ENCODE assay signal across 16 mouse cellular contexts in the genomic region with DNA sequence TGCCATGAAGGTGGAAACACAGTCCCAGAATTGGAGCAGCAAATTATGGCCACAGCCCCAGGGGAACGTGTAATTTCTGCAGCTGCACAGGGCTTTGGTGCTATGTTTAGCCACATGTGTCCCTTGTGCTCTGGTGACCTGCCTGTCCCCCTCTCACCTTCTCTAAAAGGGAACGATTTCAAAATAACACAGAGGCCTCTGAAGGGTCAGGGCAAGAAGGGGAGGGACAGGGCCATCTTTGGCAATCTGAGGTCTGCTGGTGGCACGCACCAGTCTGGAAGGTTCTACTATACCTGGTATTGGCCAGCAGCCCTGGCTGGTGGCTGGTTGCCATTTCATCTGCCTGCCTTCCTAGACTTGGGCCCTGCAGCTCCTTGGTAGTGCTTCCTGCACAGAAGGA.
DNase-seq lines count a peak whose midpoint lies in the region; ATAC-seq lines count a peak whose summit lies in the region.
"Had no signal": no experiment of that assay in that cellular context is flagged by ENCODE, and none has a peak within 500 bp of the region (broad histone marks: within the 10 kb centered on the region; RNA-seq: fewer than 3 reads in every experiment).

No protein-coding gene starts in this region.

- H3K4me2 ChIP-seq in heart, embryonic 16.5 days (ENCODE audit: low read depth, low read length): no peak overlapping the region
- H3K4me2 ChIP-seq: embryonic facial prominence, embryonic 12.5 days; limb, embryonic 15.5 days had no signal

- peaks cover 19% of the 10 kb centered on the region for H3K4me1 ChIP-seq in heart, embryonic 16.5 days (ENCODE audit: control insufficient read depth, insufficient read depth, low read length)

- H3K36me3 ChIP-seq in heart, embryonic 16.5 days (ENCODE audit: control insufficient read depth, insufficient read depth): peaks cover 8% of the 10 kb centered on the region; the same call in 1 of the 2 replicates
- H3K36me3 ChIP-seq: embryonic facial prominence, embryonic 12.5 days; limb, embryonic 15.5 days; midbrain, embryonic 10.5 days had no signal

- peak; percentile 16 for DNase-seq in adipocyte (ENCODE audit: low spot score)
- DNase-seq in adrenal gland, postnatal 14 days: peak; percentile 60
- DNase-seq in gastrocnemius, postnatal 36 days: peak; percentile 36 to 47
- no peak for DNase-seq in embryo, embryonic 10 days (ENCODE audit: low spot score)
- no peak for DNase-seq in ovary, postnatal 10 days (ENCODE audit: low spot score)
- DNase-seq: cerebellum, adult 18-20 months; kidney, postnatal 36 days had no signal

- H3K27ac ChIP-seq in heart, embryonic 16.5 days (ENCODE audit: low read length): peak overlapping the region; percentile 87
- H3K27ac ChIP-seq: embryonic facial prominence, embryonic 12.5 days; limb, embryonic 15.5 days; midbrain, embryonic 10.5 days had no signal

- no peaks in the 10 kb centered on the region for H3K27me3 ChIP-seq in heart, embryonic 16.5 days (ENCODE audit: control insufficient read depth, insufficient read depth, low read length)
- H3K27me3 ChIP-seq: embryonic facial prominence, embryonic 12.5 days; limb, embryonic 15.5 days; Patski had no signal

- H3K9ac ChIP-seq in heart, embryonic 16.5 days (ENCODE audit: low read length): peak overlapping the region; percentile 52; the same call in 1 of the 2 replicates
- H3K9ac ChIP-seq: limb, embryonic 15.5 days had no signal

- 33% methylated on average over 3 of the region's 3 CpGs for WGBS in heart, embryonic 16.5 days

- ATAC-seq in heart, embryonic 16.5 days (replicated peaks; ENCODE audit: extremely low read depth, insufficient read depth, low FRiP score): peak; percentile 49; the same call in 1 of the 2 replicates
- no peak for ATAC-seq in frontal cortex, adult (ENCODE audit: low TSS enrichment)
- ATAC-seq: forebrain, embryonic 14.5 days; inflammation-experienced regulatory T-cells, adult 6 months; Patski had no signal

- H3K4me3 ChIP-seq in heart, embryonic 16.5 days (ENCODE audit: low read length): no peak overlapping the region
- H3K4me3 ChIP-seq: embryonic facial prominence, embryonic 12.5 days; limb, embryonic 15.5 days; midbrain, embryonic 10.5 days; myocyte had no signal

- intact Hi-C loops in gastrocnemius, postnatal 36 days (cut with DNase I): no loop called here

- no peaks in the 10 kb centered on the region for H3K9me3 ChIP-seq in heart, embryonic 16.5 days (replicated peaks; ENCODE audit: control insufficient read depth, low read length)
- H3K9me3 ChIP-seq: embryonic facial prominence, embryonic 12.5 days; limb, embryonic 15.5 days; midbrain, embryonic 10.5 days had no signal

Comparison
In these comparisons a context has a peak if more than half of its experiments do, and no peak if none do; other contexts are left out.
1. DNase-seq: peak in adipocyte (single experiment), adrenal gland, postnatal 14 days (single experiment) and gastrocnemius, postnatal 36 days (2 of 2); none in embryo, embryonic 10 days (single experiment) and ovary, postnatal 10 days (single experiment).